Mouse (Mus musculus) bone marrow, adult 2 months (tissue): ENCODE results near the gene Cacfd1. TPM values are rescaled to one million over a fixed set of nuclear protein-coding genes. Genes with fewer than 3 reads are reported as not detected.

ENCODE experiments used
- H3K27ac ChIP-seq: fragments of 200-500 bp; 2 replicates; pipeline ENCODE4 v1.5.1; 2012; ENCODE audit warnings: low read depth, mild to moderate bottlenecking, control low read depth, inconsistent platforms, low read length; ENCODE audit not compliant: control insufficient read depth, poor library complexity, insufficient read depth
- H3K4me1 ChIP-seq: fragments of 200-500 bp; 2 replicates; pipeline ENCODE4 v1.6.1; 2011; ENCODE audit warnings: low read length; ENCODE audit not compliant: control insufficient read depth, insufficient read depth
- H3K4me3 ChIP-seq: fragments of 200-500 bp; replicated peaks from 2 replicates; pipeline ENCODE3; 2011; ENCODE audit warnings: mild to moderate bottlenecking, low read depth, low read length, control low read depth; ENCODE audit not compliant: control insufficient read depth
- CTCF ChIP-seq: fragments of 200-500 bp; IDR thresholded peaks from 2 replicates; pipeline ENCODE4 v1.5.1; 2011; ENCODE audit warnings: low read length, control low read depth; ENCODE audit not compliant: control insufficient read depth, insufficient read depth
- POLR2A ChIP-seq: fragments of 200-500 bp; IDR thresholded peaks from 2 replicates; pipeline ENCODE4 v1.6.1; 2011; ENCODE audit warnings: low read depth, mild to moderate bottlenecking, control low read depth, low read length, borderline replicate concordance; ENCODE audit not compliant: control insufficient read depth
- WGBS: fragments of 180-500 bp; shearing (Covaris S2); methylation state at CpG from one replicate; pipeline ENCODE4 v1.1.7; 2018; 5-methylcytosine and 5-hydroxymethylcytosine counted together
- polyA plus RNA-seq: library from polyadenylated mRNA; stranded (reverse); fragments of >200 nt; gene quantifications from 2 replicates; pipeline ENCODE4 v1.2.4, GENCODE M21; 2011; ENCODE audit warnings: low replicate concordance; ENCODE audit not compliant: missing spikeins, insufficient read depth, insufficient read length

The Cacfd1 gene
- polyA plus RNA-seq, 1 experiment, result 20.8 TPM

- no peak overlapping the region for H3K4me3 ChIP-seq
- TF ChIP-seq CTCF (no peak), POLR2A (no peak)
- 34% methylated on average over 3 of the region's 3 CpGs for WGBS
- H3K4me1 ChIP-seq, result no peaks in the 10 kb centered on the region
- no peak overlapping the region for H3K27ac ChIP-seq
Measured at GRCm38 (mm10) chr2:27036003-27036402, 26.3 kb downstream of the Cacfd1 start.

- WGBS, result 79% methylated on average over 4 of the region's 4 CpGs
- no peak overlapping the region for H3K27ac ChIP-seq
- TF ChIP-seq POLR2A (no peak), CTCF (no peak)
- no peaks in the 10 kb centered on the region for H3K4me1 ChIP-seq
- H3K4me3 ChIP-seq, result no peak overlapping the region
Measured at GRCm38 (mm10) chr2:27037008-27037407, 27.3 kb downstream of the Cacfd1 start.

- TF ChIP-seq POLR2A (no peak), CTCF (peak; percentile 87)
- WGBS, result under 1% methylated on average over 3 of the region's 3 CpGs
Measured at GRCm38 (mm10) chr2:27038596-27038995, 28.9 kb downstream of the Cacfd1 start.

GRCm38 (mm10) chr2:27039286-27039685 is 29.6 kb downstream of the Cacfd1 start:
- H3K27ac ChIP-seq, result no peak overlapping the region
- no peak overlapping the region for H3K4me3 ChIP-seq
- H3K4me1 ChIP-seq, result no peaks in the 10 kb centered on the region
- 14% methylated on average over 1 of the region's 1 CpGs for WGBS
- TF ChIP-seq CTCF (peak; percentile 38; the same call in 1 of the 2 replicates), POLR2A (no peak)

More at GRCm38 (mm10) chr2:27038596-27038995, 28.9 kb downstream of the Cacfd1 start:
- Histone ChIP-seq H3K4me1 (no peaks in the 10 kb centered on the region), H3K27ac (no peak overlapping the region), H3K4me3 (no peak overlapping the region)

GRCm38 (mm10) chr2:27042131-27042844 is 32.6 kb downstream of the Cacfd1 start:
- TF ChIP-seq CTCF, result no peak
- TF ChIP-seq POLR2A, result no peak
- WGBS, result 53% methylated on average over 8 of the region's 8 CpGs
- H3K27ac ChIP-seq, result no peak overlapping the region
- no peak overlapping the region for H3K4me3 ChIP-seq
- no peaks in the 10 kb centered on the region for H3K4me1 ChIP-seq

- no peaks in the 10 kb centered on the region for H3K4me1 ChIP-seq
- no peak overlapping the region for H3K4me3 ChIP-seq
- TF ChIP-seq CTCF (peak; percentile 71), POLR2A (no peak)
- no peak overlapping the region for H3K27ac ChIP-seq
- WGBS, result 37% methylated on average over 3 of the region's 3 CpGs
Measured at GRCm38 (mm10) chr2:27043461-27043860, 33.7 kb downstream of the Cacfd1 start.

GRCm38 (mm10) chr2:27044166-27044565 is 34.4 kb downstream of the Cacfd1 start:
- H3K4me3 ChIP-seq, result no peak overlapping the region
- no peaks in the 10 kb centered on the region for H3K4me1 ChIP-seq
- TF ChIP-seq CTCF (no peak), POLR2A (no peak)
- H3K27ac ChIP-seq, result no peak overlapping the region; the same call in 1 of the 2 replicates
- 89% methylated on average over 4 of the region's 4 CpGs for WGBS

- H3K4me1 ChIP-seq, result no peaks in the 10 kb centered on the region
- H3K27ac ChIP-seq, result no peak overlapping the region
- no peak overlapping the region for H3K4me3 ChIP-seq
- TF ChIP-seq CTCF, result no peak
- no peak for TF ChIP-seq POLR2A
- 68% methylated on average over 3 of the region's 3 CpGs for WGBS
Measured at GRCm38 (mm10) chr2:27044641-27045040, 34.9 kb downstream of the Cacfd1 start.
